Mouse (Mus musculus): ENCODE measurements around the gene Selenow. TPM values are rescaled to one million over a fixed set of nuclear protein-coding genes. Genes with fewer than 3 reads are reported as not detected.

The Selenow gene
- total and polyA plus RNA-seq, 2 experiments from 2014 or later = 404 to 632 TPM

DNA sequence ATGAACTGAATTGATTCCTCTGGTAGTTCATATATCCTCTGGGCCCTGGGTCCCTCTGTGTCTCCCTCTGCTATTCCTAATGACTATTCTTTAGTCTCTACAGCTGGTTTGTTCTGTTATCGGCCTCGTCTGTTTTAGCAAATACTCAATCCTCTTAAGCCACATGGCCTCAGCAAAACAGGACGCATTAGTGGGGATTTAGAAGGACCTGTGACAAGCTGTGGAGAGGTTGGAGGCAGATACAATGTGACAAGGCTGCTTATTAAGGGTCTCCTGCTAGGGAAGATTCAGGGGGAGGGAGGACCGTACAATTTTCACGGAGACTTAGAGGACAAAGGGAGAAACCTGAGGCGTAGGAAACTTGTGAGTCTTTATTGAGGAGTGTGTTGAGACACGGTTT lies 16.3 kb downstream of the Selenow start:
- no peak overlapping the region for H3K9ac ChIP-seq (replicated peaks; ENCODE audit: low read depth, low read length)
- H3K27ac ChIP-seq (ENCODE audit: low read depth) = no peak overlapping the region
- no peaks in the 10 kb centered on the region for H3K4me1 ChIP-seq (ENCODE audit: control insufficient read depth, insufficient read depth)
- no peak for ATAC-seq (ENCODE audit: insufficient read depth, low read depth)
- H3K9me3 ChIP-seq (replicated peaks; ENCODE audit: control insufficient read depth, low read length) = no peaks in the 10 kb centered on the region
- no peak overlapping the region for H3K4me2 ChIP-seq (ENCODE audit: low read depth, low read length)
- no peak for TF ChIP-seq CTCF (IDR thresholded peaks at IDR 0.05; ENCODE audit: low read depth)
- TF ChIP-seq EP300 (IDR thresholded peaks at IDR 0.05; ENCODE audit: low read depth) = no peak
- no peak overlapping the region for H3K4me3 ChIP-seq (ENCODE audit: low read depth, low read length)
- no peak for DNase-seq (ENCODE audit: low spot score)
- WGBS = 69% methylated on average over 7 of the region's 7 CpGs
- no peaks in the 10 kb centered on the region for H3K27me3 ChIP-seq (ENCODE audit: control insufficient read depth, insufficient read depth, low read length)
- no peaks in the 10 kb centered on the region for H3K36me3 ChIP-seq (replicated peaks; ENCODE audit: control insufficient read depth, insufficient read depth, low read length)

DNA sequence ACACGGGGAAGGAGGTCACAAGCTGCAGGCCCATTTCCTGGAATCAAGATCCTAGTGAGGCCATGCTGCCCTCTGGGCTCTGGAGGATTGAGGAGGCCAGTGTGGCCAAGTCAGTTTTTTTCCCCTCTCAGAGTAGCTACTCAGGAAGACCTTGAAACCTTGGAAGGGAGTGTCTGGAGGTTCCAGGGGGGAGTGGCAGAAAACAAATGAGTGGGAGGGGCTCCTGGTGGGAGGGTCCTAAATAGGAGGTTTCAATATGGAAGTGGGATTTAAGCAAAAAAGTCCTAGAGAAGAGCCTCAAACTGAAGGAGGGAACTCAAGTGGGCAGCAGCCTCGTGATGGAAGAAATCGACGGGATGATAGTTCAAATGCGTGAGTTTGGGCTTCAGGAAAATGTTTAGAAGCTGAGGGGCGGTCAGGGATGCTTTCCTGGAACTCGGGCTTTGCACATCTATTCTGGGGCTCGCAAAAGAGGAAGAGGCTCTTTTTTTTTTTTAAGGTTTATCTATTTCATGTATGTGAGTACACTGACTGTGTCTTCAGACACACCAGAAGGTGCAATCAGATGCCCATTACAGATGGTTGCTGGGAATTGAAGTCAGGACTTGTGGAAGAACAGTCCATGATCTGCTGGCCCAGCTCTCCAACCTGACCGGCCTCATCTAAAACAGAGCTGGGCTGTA lies 20.7 kb downstream of the Selenow start:
- no peak for TF ChIP-seq CTCF (IDR thresholded peaks at IDR 0.05; ENCODE audit: low read depth)
- TF ChIP-seq EP300 (IDR thresholded peaks at IDR 0.05; ENCODE audit: low read depth) = no peak
- no peak for ATAC-seq (ENCODE audit: insufficient read depth, low read depth)
- 66% methylated on average over 9 of the region's 9 CpGs for WGBS

GRCm38 (mm10) chr7:15894251-15894650 lies 28.0 kb downstream of the Selenow start:
- Histone ChIP-seq H3K4me1 (ENCODE audit: control insufficient read depth, insufficient read depth) (no peaks in the 10 kb centered on the region), H3K4me2 (ENCODE audit: low read depth, low read length) (no peak overlapping the region), H3K27ac (ENCODE audit: low read depth) (no peak overlapping the region), H3K27me3 (ENCODE audit: control insufficient read depth, insufficient read depth, low read length) (no peaks in the 10 kb centered on the region), H3K4me3 (ENCODE audit: low read depth, low read length) (no peak overlapping the region), H3K9ac (replicated peaks; ENCODE audit: low read depth, low read length) (no peak overlapping the region), H3K36me3 (replicated peaks; ENCODE audit: control insufficient read depth, insufficient read depth, low read length) (no peaks in the 10 kb centered on the region), H3K9me3 (replicated peaks; ENCODE audit: control insufficient read depth, low read length) (no peaks in the 10 kb centered on the region)
- ATAC-seq (ENCODE audit: insufficient read depth, low read depth) (no peak), DNase-seq (ENCODE audit: low spot score) (no peak)
- 43% methylated on average over 1 of the region's 1 CpGs for WGBS
- TF ChIP-seq EP300 (IDR thresholded peaks at IDR 0.05; ENCODE audit: low read depth) (no peak), CTCF (IDR thresholded peaks at IDR 0.05; ENCODE audit: low read depth) (no peak)

More for the DNA sequence above, 20.7 kb downstream of the Selenow start:
- Histone ChIP-seq H3K9me3 (replicated peaks; ENCODE audit: control insufficient read depth, low read length) (no peaks in the 10 kb centered on the region), H3K36me3 (replicated peaks; ENCODE audit: control insufficient read depth, insufficient read depth, low read length) (no peaks in the 10 kb centered on the region), H3K4me3 (ENCODE audit: low read depth, low read length) (no peak overlapping the region), H3K27me3 (ENCODE audit: control insufficient read depth, insufficient read depth, low read length) (no peaks in the 10 kb centered on the region), H3K4me1 (ENCODE audit: control insufficient read depth, insufficient read depth) (no peaks in the 10 kb centered on the region), H3K4me2 (ENCODE audit: low read depth, low read length) (no peak overlapping the region), H3K27ac (ENCODE audit: low read depth) (no peak overlapping the region), H3K9ac (replicated peaks; ENCODE audit: low read depth, low read length) (no peak overlapping the region)
- DNase-seq (ENCODE audit: low spot score) = no peak

- WGBS = 77% methylated on average over 2 of the region's 2 CpGs
- ATAC-seq (ENCODE audit: insufficient read depth, low read depth) = no peak
- Histone ChIP-seq H3K9ac (replicated peaks; ENCODE audit: low read depth, low read length) (no peak overlapping the region), H3K36me3 (replicated peaks; ENCODE audit: control insufficient read depth, insufficient read depth, low read length) (no peaks in the 10 kb centered on the region), H3K27me3 (ENCODE audit: control insufficient read depth, insufficient read depth, low read length) (no peaks in the 10 kb centered on the region), H3K4me2 (ENCODE audit: low read depth, low read length) (no peak overlapping the region), H3K27ac (ENCODE audit: low read depth) (no peak overlapping the region), H3K4me3 (ENCODE audit: low read depth, low read length) (no peak overlapping the region), H3K4me1 (ENCODE audit: control insufficient read depth, insufficient read depth) (no peaks in the 10 kb centered on the region), H3K9me3 (replicated peaks; ENCODE audit: control insufficient read depth, low read length) (no peaks in the 10 kb centered on the region)
- DNase-seq (ENCODE audit: low spot score) = no peak
- TF ChIP-seq EP300 (IDR thresholded peaks at IDR 0.05; ENCODE audit: low read depth) = no peak
- TF ChIP-seq CTCF (IDR thresholded peaks at IDR 0.05; ENCODE audit: low read depth) = no peak
Measured at GRCm38 (mm10) chr7:15884127-15884526, 38.1 kb downstream of the Selenow start.

- H3K4me1 ChIP-seq (ENCODE audit: control insufficient read depth, insufficient read depth) = no peaks in the 10 kb centered on the region
- no peak within 1 kb of the TSS for H3K27ac ChIP-seq (ENCODE audit: low read depth)
- no peaks in the 10 kb centered on the region for H3K27me3 ChIP-seq (ENCODE audit: control insufficient read depth, insufficient read depth, low read length)
- 84% methylated on average over 2 of the region's 2 CpGs for WGBS
- no peak within 1 kb of the TSS for H3K9ac ChIP-seq (replicated peaks; ENCODE audit: low read depth, low read length)
- TF ChIP-seq CTCF (IDR thresholded peaks at IDR 0.05; ENCODE audit: low read depth) (no peak), EP300 (IDR thresholded peaks at IDR 0.05; ENCODE audit: low read depth) (no peak)
- no peaks in the 10 kb centered on the region for H3K36me3 ChIP-seq (replicated peaks; ENCODE audit: control insufficient read depth, insufficient read depth, low read length)
- DNase-seq (ENCODE audit: low spot score) (no peak), ATAC-seq (ENCODE audit: insufficient read depth, low read depth) (no peak)
- H3K9me3 ChIP-seq (replicated peaks; ENCODE audit: control insufficient read depth, low read length) = no peaks in the 10 kb centered on the region
- no peak within 1 kb of the TSS for H3K4me2 ChIP-seq (ENCODE audit: low read depth, low read length)
- H3K4me3 ChIP-seq (ENCODE audit: low read depth, low read length) = no peak within 1 kb of the TSS
Measured at GRCm38 (mm10) chr7:15882317-15882716, 39.9 kb downstream of the Selenow start, which contains the start of gene Crxos. Crxos (plus strand) TSS chr7:15882617.

GRCm38 (mm10) chr7:15881831-15882230 lies 40.4 kb downstream of the Selenow start:
- no peak for TF ChIP-seq CTCF (IDR thresholded peaks at IDR 0.05; ENCODE audit: low read depth)
- no peak for TF ChIP-seq EP300 (IDR thresholded peaks at IDR 0.05; ENCODE audit: low read depth)

More at GRCm38 (mm10) chr7:15881831-15882230, 40.4 kb downstream of the Selenow start:
- Histone ChIP-seq H3K4me2 (ENCODE audit: low read depth, low read length) (no peak overlapping the region), H3K27ac (ENCODE audit: low read depth) (no peak overlapping the region), H3K9ac (replicated peaks; ENCODE audit: low read depth, low read length) (no peak overlapping the region), H3K36me3 (replicated peaks; ENCODE audit: control insufficient read depth, insufficient read depth, low read length) (no peaks in the 10 kb centered on the region), H3K9me3 (replicated peaks; ENCODE audit: control insufficient read depth, low read length) (no peaks in the 10 kb centered on the region), H3K27me3 (ENCODE audit: control insufficient read depth, insufficient read depth, low read length) (no peaks in the 10 kb centered on the region), H3K4me1 (ENCODE audit: control insufficient read depth, insufficient read depth) (no peaks in the 10 kb centered on the region), H3K4me3 (ENCODE audit: low read depth, low read length) (no peak overlapping the region)
- ATAC-seq (ENCODE audit: insufficient read depth, low read depth) (no peak), DNase-seq (ENCODE audit: low spot score) (no peak)
- WGBS = 37% methylated on average over 3 of the region's 3 CpGs
